Mouse (Mus musculus): ENCODE measurements at regions not wholly inside any gene's neighbourhood (a gene's known extent, or its start where the extent isn't known, plus 50 kb on each side); places are given as distances from the start of the nearest gene placed in this dataset.
A peak's percentile ranks its signal among the peaks of the same experiment; 100 is the strongest.

GRCm38 (mm10) chr17:80834176-80834517 is 105.9 kb upstream of the Map4k3 start:
- Histone ChIP-seq H3K4me3 (ENCODE audit: low read depth, low read length) (no peak overlapping the region), H3K9ac (replicated peaks; ENCODE audit: low read depth, low read length) (no peak overlapping the region), H3K36me3 (ENCODE audit: control insufficient read depth, insufficient read depth, low read length) (no peaks in the 10 kb centered on the region), H3K27me3 (ENCODE audit: control insufficient read depth, insufficient read depth, low read length) (no peaks in the 10 kb centered on the region), H3K27ac (ENCODE audit: low read depth, low read length) (no peak overlapping the region), H3K4me2 (ENCODE audit: low read depth, low read length) (no peak overlapping the region), H3K9me3 (ENCODE audit: control insufficient read depth, low read length) (no peaks in the 10 kb centered on the region), H3K4me1 (ENCODE audit: control insufficient read depth, insufficient read depth, low read length) (no peaks in the 10 kb centered on the region)
- ATAC-seq (ENCODE audit: low read depth), result no peak
- 27% methylated on average over 5 of the region's 5 CpGs for WGBS

GRCm38 (mm10) chr17:80833355-80834175 is 105.3 kb upstream of the Map4k3 start:
- WGBS, result 43% methylated on average over 10 of the region's 10 CpGs
- H3K4me1 ChIP-seq (ENCODE audit: control insufficient read depth, insufficient read depth, low read length), result no peaks in the 10 kb centered on the region

GRCm38 (mm10) chr17:80831686-80832085 is 103.4 kb upstream of the Map4k3 start:
- Histone ChIP-seq H3K27ac (ENCODE audit: low read depth, low read length) (no peak overlapping the region), H3K4me3 (ENCODE audit: low read depth, low read length) (no peak overlapping the region), H3K4me2 (ENCODE audit: low read depth, low read length) (no peak overlapping the region), H3K36me3 (ENCODE audit: control insufficient read depth, insufficient read depth, low read length) (no peaks in the 10 kb centered on the region), H3K9me3 (ENCODE audit: control insufficient read depth, low read length) (no peaks in the 10 kb centered on the region), H3K4me1 (ENCODE audit: control insufficient read depth, insufficient read depth, low read length) (no peaks in the 10 kb centered on the region), H3K9ac (replicated peaks; ENCODE audit: low read depth, low read length) (no peak overlapping the region), H3K27me3 (ENCODE audit: control insufficient read depth, insufficient read depth, low read length) (no peaks in the 10 kb centered on the region)
- WGBS, result 80% methylated on average over 4 of the region's 4 CpGs
- ATAC-seq (ENCODE audit: low read depth), result no peak

More at GRCm38 (mm10) chr17:80833355-80834175, 105.3 kb upstream of the Map4k3 start:
- ATAC-seq (ENCODE audit: low read depth), result no peak
- H3K4me2 ChIP-seq (ENCODE audit: low read depth, low read length), result no peak overlapping the region
- no peaks in the 10 kb centered on the region for H3K9me3 ChIP-seq (ENCODE audit: control insufficient read depth, low read length)
- no peak overlapping the region for H3K9ac ChIP-seq (replicated peaks; ENCODE audit: low read depth, low read length)
- no peaks in the 10 kb centered on the region for H3K36me3 ChIP-seq (ENCODE audit: control insufficient read depth, insufficient read depth, low read length)
- no peak overlapping the region for H3K27ac ChIP-seq (ENCODE audit: low read depth, low read length)
- H3K4me3 ChIP-seq (ENCODE audit: low read depth, low read length), result no peak overlapping the region
- no peaks in the 10 kb centered on the region for H3K27me3 ChIP-seq (ENCODE audit: control insufficient read depth, insufficient read depth, low read length)

- Histone ChIP-seq H3K4me2 (ENCODE audit: low read depth, low read length) (no peak overlapping the region), H3K4me3 (ENCODE audit: low read depth, low read length) (no peak overlapping the region), H3K9me3 (ENCODE audit: control insufficient read depth, low read length) (no peaks in the 10 kb centered on the region), H3K27ac (ENCODE audit: low read depth, low read length) (no peak overlapping the region), H3K36me3 (ENCODE audit: control insufficient read depth, insufficient read depth, low read length) (no peaks in the 10 kb centered on the region), H3K27me3 (ENCODE audit: control insufficient read depth, insufficient read depth, low read length) (no peaks in the 10 kb centered on the region), H3K9ac (replicated peaks; ENCODE audit: low read depth, low read length) (no peak overlapping the region), H3K4me1 (ENCODE audit: control insufficient read depth, insufficient read depth, low read length) (peaks cover 9% of the 10 kb centered on the region; the same call in 1 of the 2 replicates)
- WGBS, result 66% methylated on average over 2 of the region's 2 CpGs
- ATAC-seq (ENCODE audit: low read depth), result no peak
These were observed 99.6 kb upstream of the Map4k3 start for GRCm38 (mm10) chr17:80827896-80828295.

GRCm38 (mm10) chr17:80827361-80827760 is 99.1 kb upstream of the Map4k3 start:
- no peak overlapping the region for H3K27ac ChIP-seq (ENCODE audit: low read depth, low read length)
- peaks cover 9% of the 10 kb centered on the region; the same call in 1 of the 2 replicates for H3K4me1 ChIP-seq (ENCODE audit: control insufficient read depth, insufficient read depth, low read length)
- 88% methylated on average over 17 of the region's 17 CpGs for WGBS
- H3K9ac ChIP-seq (replicated peaks; ENCODE audit: low read depth, low read length), result no peak overlapping the region
- H3K27me3 ChIP-seq (ENCODE audit: control insufficient read depth, insufficient read depth, low read length), result no peaks in the 10 kb centered on the region
- no peaks in the 10 kb centered on the region for H3K36me3 ChIP-seq (ENCODE audit: control insufficient read depth, insufficient read depth, low read length)
- H3K4me2 ChIP-seq (ENCODE audit: low read depth, low read length), result no peak overlapping the region
- no peaks in the 10 kb centered on the region for H3K9me3 ChIP-seq (ENCODE audit: control insufficient read depth, low read length)
- H3K4me3 ChIP-seq (ENCODE audit: low read depth, low read length), result no peak overlapping the region
- no peak for ATAC-seq (ENCODE audit: low read depth)

- Histone ChIP-seq H3K4me1 (ENCODE audit: control insufficient read depth, insufficient read depth, low read length) (peaks cover 9% of the 10 kb centered on the region; the same call in 1 of the 2 replicates), H3K9ac (replicated peaks; ENCODE audit: low read depth, low read length) (no peak overlapping the region), H3K4me3 (ENCODE audit: low read depth, low read length) (no peak overlapping the region), H3K9me3 (ENCODE audit: control insufficient read depth, low read length) (no peaks in the 10 kb centered on the region), H3K36me3 (ENCODE audit: control insufficient read depth, insufficient read depth, low read length) (no peaks in the 10 kb centered on the region), H3K27me3 (ENCODE audit: control insufficient read depth, insufficient read depth, low read length) (no peaks in the 10 kb centered on the region), H3K4me2 (ENCODE audit: low read depth, low read length) (no peak overlapping the region), H3K27ac (ENCODE audit: low read depth, low read length) (no peak overlapping the region)
- ATAC-seq (ENCODE audit: low read depth), result no peak
- WGBS, result 54% methylated on average over 12 of the region's 12 CpGs
These were observed 97.9 kb upstream of the Map4k3 start for GRCm38 (mm10) chr17:80825971-80826730.

GRCm38 (mm10) chr17:80825518-80825901 is 97.2 kb upstream of the Map4k3 start:
- Histone ChIP-seq H3K27me3 (ENCODE audit: control insufficient read depth, insufficient read depth, low read length) (no peaks in the 10 kb centered on the region), H3K9me3 (ENCODE audit: control insufficient read depth, low read length) (no peaks in the 10 kb centered on the region), H3K9ac (replicated peaks; ENCODE audit: low read depth, low read length) (no peak overlapping the region), H3K4me2 (ENCODE audit: low read depth, low read length) (no peak overlapping the region), H3K27ac (ENCODE audit: low read depth, low read length) (no peak overlapping the region), H3K4me1 (ENCODE audit: control insufficient read depth, insufficient read depth, low read length) (peaks cover 9% of the 10 kb centered on the region; the same call in 1 of the 2 replicates), H3K4me3 (ENCODE audit: low read depth, low read length) (no peak overlapping the region), H3K36me3 (ENCODE audit: control insufficient read depth, insufficient read depth, low read length) (no peaks in the 10 kb centered on the region)
- WGBS, result 48% methylated on average over 10 of the region's 10 CpGs
- ATAC-seq (ENCODE audit: low read depth), result peak; percentile 44; the same call in 1 of the 2 replicates

DNA sequence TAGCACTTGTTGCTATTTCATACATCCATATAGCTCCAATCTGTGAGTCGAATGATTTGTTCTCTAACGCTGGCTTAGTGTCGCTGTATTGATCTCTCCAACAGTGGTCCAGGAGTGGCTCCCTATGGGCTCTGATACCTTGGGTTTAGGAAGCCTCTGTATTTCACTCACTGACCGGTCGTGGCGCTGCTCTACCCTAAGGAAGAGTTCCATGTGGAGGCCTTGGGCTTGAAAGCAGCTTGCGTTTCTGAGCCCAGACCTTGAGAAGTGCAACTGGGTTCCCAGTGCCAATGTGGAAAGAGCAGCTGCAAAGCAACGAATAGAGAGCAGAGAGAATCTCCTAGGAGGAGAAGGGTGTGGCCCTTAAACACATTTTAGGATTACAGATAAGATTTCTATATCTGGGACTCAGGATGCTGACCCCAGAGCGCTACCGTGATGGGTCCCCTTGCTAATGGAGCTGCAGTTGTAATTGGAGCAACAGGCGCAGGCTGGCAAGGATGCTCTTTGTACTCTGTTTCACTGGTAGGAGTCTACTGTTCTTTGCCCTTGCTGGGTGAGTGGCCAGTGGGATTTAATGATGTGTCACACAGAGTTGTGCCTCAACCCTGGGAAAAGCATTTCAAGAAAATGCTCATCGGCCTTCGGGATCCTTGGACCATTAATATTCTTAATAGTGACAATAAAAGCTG is 96.7 kb upstream of the Map4k3 start:
- Histone ChIP-seq H3K4me3 (ENCODE audit: low read depth, low read length) (no peak overlapping the region), H3K4me1 (ENCODE audit: control insufficient read depth, insufficient read depth, low read length) (peaks cover 9% of the 10 kb centered on the region; the same call in 1 of the 2 replicates), H3K4me2 (ENCODE audit: low read depth, low read length) (no peak overlapping the region), H3K27ac (ENCODE audit: low read depth, low read length) (no peak overlapping the region), H3K9ac (replicated peaks; ENCODE audit: low read depth, low read length) (no peak overlapping the region), H3K36me3 (ENCODE audit: control insufficient read depth, insufficient read depth, low read length) (no peaks in the 10 kb centered on the region), H3K27me3 (ENCODE audit: control insufficient read depth, insufficient read depth, low read length) (no peaks in the 10 kb centered on the region), H3K9me3 (ENCODE audit: control insufficient read depth, low read length) (no peaks in the 10 kb centered on the region)
- WGBS, result 74% methylated on average over 13 of the region's 13 CpGs
- peak; percentile 54 for ATAC-seq (ENCODE audit: low read depth)

Measured in neural tube, embryonic 14.5 days (tissue).